ENCODE assay signal across 8 mouse cellular contexts in genomic region chr10:5317602-5318001, GRCm38 (mm10).
DNase-seq lines count a peak whose midpoint lies in the region; ATAC-seq and TF ChIP-seq lines count a peak whose summit lies in the region.

No protein-coding gene starts in this region.

- peak; percentile 67 to 88 for DNase-seq in heart, adult 18-20 months
- peak; percentile 80 for DNase-seq in hindbrain, postnatal 0 days (ENCODE audit: low spot score)
- peak; percentile 67 to 77 for DNase-seq in left cerebral cortex, postnatal 14 days (ENCODE audit: low spot score in 2 of 2)
- DNase-seq in naive thymus-derived CD4-positive, alpha-beta T cell, adult 2 months (ENCODE audit: low read depth): peak; percentile 74
- DNase-seq in stomach, postnatal 0 days (ENCODE audit: low spot score): peak; percentile 82

- no peak overlapping the region for H3K4me2 ChIP-seq in heart, embryonic 12.5 days
- no peak overlapping the region for H3K4me2 ChIP-seq in hindbrain, postnatal 0 days (ENCODE audit: low read depth, low read length)
- H3K4me2 ChIP-seq in stomach, postnatal 0 days (replicated peaks; ENCODE audit: low read depth): no peak overlapping the region

- no peak for TF ChIP-seq EP300 in stomach, postnatal 0 days (optimal IDR thresholded peaks at IDR 0.05)

- no peak overlapping the region for H3K9ac ChIP-seq in heart, embryonic 12.5 days
- no peak overlapping the region for H3K9ac ChIP-seq in hindbrain, postnatal 0 days (replicated peaks; ENCODE audit: low read length)
- no peak overlapping the region for H3K9ac ChIP-seq in stomach, postnatal 0 days (ENCODE audit: low read length)

- intact Hi-C loops in left cerebral cortex, postnatal 14 days (cut with DNase I): no loop called here

- 15% methylated on average over 6 of the region's 6 CpGs for WGBS in heart, embryonic 12.5 days
- 26% methylated on average over 6 of the region's 6 CpGs for WGBS in hindbrain, postnatal 0 days
- 10% methylated on average over 6 of the region's 6 CpGs for WGBS in stomach, postnatal 0 days

- TF ChIP-seq POLR2A in bone marrow macrophage, adult 2 months (IDR thresholded peaks at IDR 0.05; ENCODE audit: borderline replicate concordance, low read depth, low read length): no peak

- ATAC-seq in heart, embryonic 12.5 days (ENCODE audit: insufficient number of reproducible peaks, low FRiP score): no peak
- ATAC-seq in erythroblast, adult 5-6 weeks (replicated peaks; ENCODE audit: low FRiP score, poor library complexity, severe bottlenecking): peak; percentile 69; the same call in 1 of the 2 replicates
- ATAC-seq in hindbrain, postnatal 0 days: peak; percentile 69; the same call in 1 of the 2 replicates
- peak; percentile 74; the same call in 1 of the 2 replicates for ATAC-seq in stomach, postnatal 0 days (ENCODE audit: low FRiP score, low TSS enrichment)

- no peaks in the 10 kb centered on the region for H3K4me1 ChIP-seq in heart, embryonic 12.5 days (replicated peaks)
- no peaks in the 10 kb centered on the region for H3K4me1 ChIP-seq in bone marrow macrophage, adult 2 months (ENCODE audit: control insufficient read depth, insufficient read depth, low read length)
- no peaks in the 10 kb centered on the region for H3K4me1 ChIP-seq in hindbrain, postnatal 0 days (ENCODE audit: insufficient read depth, low read length)
- no peaks in the 10 kb centered on the region for H3K4me1 ChIP-seq in stomach, postnatal 0 days (replicated peaks; ENCODE audit: control insufficient read depth, insufficient read depth)

- no peak overlapping the region for H3K4me3 ChIP-seq in heart, embryonic 12.5 days
- H3K4me3 ChIP-seq in bone marrow macrophage, adult 2 months (ENCODE audit: insufficient read depth, low read length): no peak overlapping the region
- H3K4me3 ChIP-seq in hindbrain, postnatal 0 days (ENCODE audit: low read length): no peak overlapping the region
- H3K4me3 ChIP-seq in stomach, postnatal 0 days (ENCODE audit: low read depth, low read length): no peak overlapping the region

- H3K36me3 ChIP-seq in heart, embryonic 12.5 days: no peaks in the 10 kb centered on the region
- no peaks in the 10 kb centered on the region for H3K36me3 ChIP-seq in hindbrain, postnatal 0 days (ENCODE audit: insufficient read depth, low read length)
- H3K36me3 ChIP-seq in stomach, postnatal 0 days (ENCODE audit: control insufficient read depth, insufficient read depth, low read length): no peaks in the 10 kb centered on the region

- H3K27ac ChIP-seq in heart, embryonic 12.5 days (ENCODE audit: poor library complexity, severe bottlenecking): no peak overlapping the region
- no peak overlapping the region for H3K27ac ChIP-seq in bone marrow macrophage, adult 2 months (ENCODE audit: insufficient read depth, low read depth, low read length)
- H3K27ac ChIP-seq in hindbrain, postnatal 0 days: no peak overlapping the region
- H3K27ac ChIP-seq in stomach, postnatal 0 days (replicated peaks): no peak overlapping the region

- H3K9me3 ChIP-seq in heart, embryonic 12.5 days (replicated peaks): no peaks in the 10 kb centered on the region
- H3K9me3 ChIP-seq in hindbrain, postnatal 0 days (ENCODE audit: low read length): no peaks in the 10 kb centered on the region
- no peaks in the 10 kb centered on the region for H3K9me3 ChIP-seq in stomach, postnatal 0 days (ENCODE audit: control insufficient read depth, low read length)

- TF ChIP-seq CTCF in bone marrow macrophage, adult 2 months (IDR thresholded peaks at IDR 0.05; ENCODE audit: low read depth, low read length): peak; percentile 93
- peak; percentile 82 for TF ChIP-seq CTCF in hindbrain, postnatal 0 days (IDR thresholded peaks at IDR 0.05; ENCODE audit: low read depth)
- TF ChIP-seq CTCF in stomach, postnatal 0 days (IDR thresholded peaks at IDR 0.05; ENCODE audit: low read depth): peak; percentile 88

- H3K27me3 ChIP-seq in heart, embryonic 12.5 days (replicated peaks): no peaks in the 10 kb centered on the region
- no peaks in the 10 kb centered on the region for H3K27me3 ChIP-seq in hindbrain, postnatal 0 days (ENCODE audit: insufficient read depth, low read length)
- no peaks in the 10 kb centered on the region for H3K27me3 ChIP-seq in stomach, postnatal 0 days (ENCODE audit: control insufficient read depth, insufficient read depth, low read length)
